Mouse (Mus musculus) cerebellum, adult (tissue): ENCODE results near the gene Fam166b.
A peak's percentile ranks its signal among the peaks of the same experiment; 100 is the strongest.

Experiments used
- ATAC-seq: cut with Nextera tagmentation; 2 replicates; pipeline ENCODE4 v1.9.2; 2017; ENCODE audit warnings: mild to moderate bottlenecking, moderate library complexity, mixed read lengths; ENCODE audit not compliant: insufficient number of reproducible peaks, low FRiP score, low TSS enrichment

Fam166b gene

DNA sequence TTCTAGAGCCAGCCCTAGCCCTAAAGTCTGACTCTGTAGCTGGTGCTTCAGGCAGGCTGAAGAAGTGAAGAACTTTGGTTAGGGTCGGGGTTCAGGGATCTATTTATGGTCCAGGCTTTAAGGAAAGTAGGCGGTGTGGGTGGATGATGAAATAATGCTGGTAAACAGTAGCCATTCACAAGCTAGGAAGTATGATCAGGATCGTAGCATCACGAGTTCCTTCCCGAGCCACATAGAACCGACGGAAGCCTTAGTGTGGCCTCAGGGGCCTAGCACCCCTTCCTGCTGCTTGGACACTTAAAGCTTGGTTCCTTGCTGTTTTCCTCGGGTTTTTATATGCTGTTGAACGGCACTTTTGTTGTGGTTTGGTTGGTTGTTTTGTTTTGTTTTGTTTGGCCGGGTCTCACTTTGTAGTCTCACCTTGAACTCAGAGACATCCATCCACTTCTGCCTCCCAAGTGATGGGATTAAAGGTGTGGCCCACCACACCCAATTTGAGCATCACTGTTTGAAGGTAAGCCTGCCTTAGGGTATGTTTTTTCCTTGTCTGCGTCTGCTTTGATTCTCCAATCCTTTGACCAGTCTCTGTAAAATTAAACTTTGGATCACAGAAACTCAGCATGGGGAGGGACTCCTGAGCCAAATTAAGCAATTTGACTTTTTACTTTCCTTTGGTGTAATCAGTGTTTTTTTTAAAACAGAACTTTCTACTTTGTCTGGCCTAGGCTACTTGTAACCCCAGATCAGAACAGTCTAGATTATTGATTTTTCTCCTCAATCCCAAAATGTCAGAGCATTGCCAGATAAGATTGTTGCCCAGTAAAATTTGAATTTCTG is 45.5 kb downstream of the Fam166b start:
- ATAC-seq, result no peak

DNA sequence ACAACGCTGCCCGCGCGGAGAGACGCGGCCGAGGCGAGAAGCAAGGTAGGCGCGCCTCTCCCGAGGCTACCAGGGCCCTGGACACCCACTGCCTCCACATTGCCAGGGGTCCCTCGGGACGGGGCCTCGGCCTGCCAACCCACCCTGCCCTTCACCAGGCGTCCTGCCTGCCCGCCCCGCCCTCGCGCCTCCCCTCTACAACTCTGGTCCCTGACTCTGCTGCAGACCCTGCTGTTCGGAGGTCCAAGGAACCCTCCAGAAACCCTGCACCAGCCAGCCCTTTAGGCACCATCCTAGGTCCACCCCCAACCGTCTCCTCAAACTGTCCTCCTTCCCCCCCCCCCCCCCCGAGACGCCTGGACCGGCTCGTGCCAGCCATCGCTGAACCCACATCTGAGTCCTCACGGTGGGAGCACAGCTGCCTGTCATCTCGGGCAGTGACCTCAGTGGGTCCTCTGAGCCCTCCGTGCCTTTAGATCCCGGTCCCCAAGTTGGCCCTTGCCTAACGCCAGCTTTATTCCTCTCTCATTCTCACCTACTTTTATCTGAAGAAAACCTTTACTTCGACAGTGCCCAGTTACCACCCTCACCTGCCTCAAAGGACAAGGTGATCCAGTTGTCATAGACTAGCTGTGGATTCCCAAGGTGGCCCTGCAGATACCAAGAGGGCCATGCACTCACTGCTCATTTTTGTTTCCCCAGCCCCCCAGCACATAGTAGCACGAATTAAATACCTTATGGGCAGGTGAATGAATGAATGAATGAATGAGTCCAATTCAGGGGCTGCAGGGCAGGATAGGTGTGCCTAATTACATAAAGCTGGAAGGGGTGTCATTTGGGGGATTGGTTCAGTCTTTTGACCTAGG is 46.5 kb downstream of the Fam166b start:
- peak; percentile 54; the same call in 1 of the 2 replicates for ATAC-seq

DNA sequence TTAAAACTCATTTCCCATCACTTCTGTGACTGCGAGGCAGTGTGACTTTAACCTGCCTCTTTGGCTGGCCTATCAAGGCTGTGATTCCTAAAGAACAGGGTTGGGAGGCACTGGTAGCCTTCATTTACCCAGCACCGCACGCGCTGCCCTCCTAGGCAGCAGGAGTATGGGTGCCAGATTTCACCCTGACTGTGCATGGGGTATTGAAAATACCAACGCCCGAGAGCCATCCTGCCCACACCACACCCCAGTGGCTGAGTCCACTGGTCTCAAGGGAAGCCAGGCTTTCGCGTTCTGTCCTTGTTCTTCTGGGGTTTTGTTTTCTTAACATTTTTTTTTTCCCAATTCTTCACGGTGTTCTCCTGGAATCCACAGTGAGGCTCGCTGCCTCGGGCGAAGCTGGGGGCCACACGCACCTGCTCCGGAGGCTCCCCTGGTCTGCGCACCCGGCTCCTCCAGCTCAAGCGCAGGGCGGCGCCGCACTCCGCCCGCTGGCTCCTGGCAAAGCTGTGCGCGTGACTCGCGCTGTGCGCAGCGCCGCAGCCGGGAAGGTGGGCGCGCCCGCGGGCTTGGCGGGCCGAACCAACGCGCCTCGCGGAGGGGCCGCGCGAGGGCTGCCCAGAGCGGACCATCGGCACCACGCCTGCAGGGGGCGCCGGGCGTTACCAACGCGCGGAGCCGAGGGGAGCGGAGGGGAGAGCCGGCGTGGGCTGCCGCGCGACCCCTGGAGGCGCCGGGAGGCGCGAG is 47.4 kb downstream of the Fam166b start, which contains the start of gene Rusc2:
TSS of gene Rusc2 (plus strand) at position 572 of the 747 bp plus-strand sequence.
- peak; percentile 86 for ATAC-seq

DNA sequence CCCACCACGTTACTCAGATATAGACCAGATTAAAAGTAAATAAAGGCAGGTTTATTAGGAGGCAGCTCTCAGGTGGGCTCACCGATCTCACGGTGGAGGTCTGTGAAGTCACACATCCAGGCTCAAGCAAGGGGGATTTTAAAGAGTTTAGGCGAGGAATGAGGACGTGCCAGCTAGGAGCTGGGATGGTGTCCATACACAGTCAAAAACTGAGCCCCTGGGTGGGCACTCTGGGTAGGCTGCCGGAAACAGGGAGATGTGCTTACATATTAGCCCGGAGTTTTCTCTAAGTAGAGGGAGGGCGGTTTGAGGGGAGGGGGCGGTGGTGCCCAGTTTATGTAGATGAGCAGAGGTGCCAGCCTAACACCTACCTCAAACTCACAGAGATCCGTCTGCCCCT is 48.0 kb downstream of the Fam166b start:
- ATAC-seq, result no peak

DNA sequence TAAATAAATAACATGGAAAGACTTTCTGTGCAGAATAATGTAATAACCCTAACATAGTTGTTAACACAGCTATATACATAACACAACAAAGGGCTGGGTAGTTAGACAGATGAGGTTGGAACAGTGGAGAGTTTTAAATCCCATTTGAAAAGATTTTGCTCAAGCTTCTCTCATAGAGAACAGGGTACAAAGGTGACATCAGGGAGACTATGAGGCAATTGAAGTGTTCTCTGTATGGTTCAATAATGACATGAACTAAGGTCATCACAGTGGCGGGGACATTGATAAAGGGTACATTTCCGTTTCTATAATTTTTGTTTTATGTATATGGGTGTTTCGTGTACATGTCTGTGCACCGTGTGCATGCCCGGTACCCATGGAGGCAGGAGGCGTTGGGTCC is 49.3 kb downstream of the Fam166b start:
- no peak for ATAC-seq
